Mouse (Mus musculus) embryonic fibroblast, embryonic 13.5 days (primary cell): ENCODE measurements at regions not wholly inside any gene's neighbourhood (a gene's known extent, or its start where the extent isn't known, plus 50 kb on each side); places are given as distances from the start of the nearest gene placed in this dataset.

Experiments used
- CTCF ChIP-seq: IDR thresholded peaks from 2 replicates; pipeline ENCODE4 v1.5.1; 2011; ENCODE audit warnings: mild to moderate bottlenecking, control low read depth, low read length, moderate library complexity, borderline replicate concordance; ENCODE audit not compliant: insufficient read depth
- POLR2A ChIP-seq: IDR thresholded peaks from 2 replicates; pipeline ENCODE4 v1.6.1; 2011; ENCODE audit warnings: low read depth, mild to moderate bottlenecking, control low read depth, low read length, moderate library complexity

DNA sequence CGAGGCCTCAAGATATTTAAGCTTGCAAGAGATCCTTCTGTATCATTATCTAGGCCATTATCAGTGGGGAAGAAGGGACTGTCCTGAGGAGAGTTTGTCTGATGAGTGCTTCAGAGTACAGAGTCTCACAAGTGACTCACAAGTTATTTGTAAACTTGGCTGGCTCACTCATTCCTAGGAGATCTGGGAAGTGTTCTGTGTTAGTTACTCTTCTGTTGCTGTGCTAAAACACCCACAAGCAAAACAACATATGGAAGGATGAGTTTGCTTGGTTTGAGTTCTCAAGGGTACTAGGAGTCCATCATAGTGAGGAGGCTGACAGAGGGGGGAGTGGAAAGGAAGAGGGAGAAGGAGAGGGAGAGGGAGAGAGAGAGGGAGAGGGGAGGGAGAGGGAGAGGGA, 224.0 kb upstream of the Adamts16 start:
- TF ChIP-seq CTCF (no peak), POLR2A (no peak)
